Mouse (Mus musculus) spleen, postnatal 36 days (tissue): ENCODE measurements around the gene Hoxb4.

Source experiments
- DNase-seq, 2 experiments: peaks; one replicate each; pipeline ENCODE4 v3.0.0; 2022; ENCODE audit warnings: low spot score in 2 of 2, mixed read lengths in 1 of 2

Gene Hoxb4

GRCm38 (mm10) chr11:96333241-96334001 lies 15.4 kb downstream of the Hoxb4 start:
- DNase-seq: no peak

GRCm38 (mm10) chr11:96334002-96334364 lies 15.9 kb downstream of the Hoxb4 start:
- no peak for DNase-seq

GRCm38 (mm10) chr11:96334998-96335397 lies 16.9 kb downstream of the Hoxb4 start:
- no peak for DNase-seq

GRCm38 (mm10) chr11:96336597-96336996 lies 18.5 kb downstream of the Hoxb4 start:
- no peak for DNase-seq

GRCm38 (mm10) chr11:96337026-96337425 lies 19.0 kb downstream of the Hoxb4 start:
- DNase-seq: no peak

GRCm38 (mm10) chr11:96338957-96339855 lies 21.1 kb downstream of the Hoxb4 start:
- no peak for DNase-seq

GRCm38 (mm10) chr11:96340698-96341365 lies 22.8 kb downstream of the Hoxb4 start:
- DNase-seq: no peak

GRCm38 (mm10) chr11:96341701-96342575 lies 23.9 kb downstream of the Hoxb4 start:
- DNase-seq: no peak

GRCm38 (mm10) chr11:96342576-96342930 lies 24.5 kb downstream of the Hoxb4 start:
- DNase-seq: no peak

GRCm38 (mm10) chr11:96343206-96343745 lies 25.2 kb downstream of the Hoxb4 start:
- DNase-seq: no peak

GRCm38 (mm10) chr11:96344061-96344877 lies 26.2 kb downstream of the Hoxb4 start:
- DNase-seq: no peak

- DNase-seq: no peak
These were observed 26.8 kb downstream of the Hoxb4 start for GRCm38 (mm10) chr11:96344878-96345159.

GRCm38 (mm10) chr11:96345220-96345892 lies 27.3 kb downstream of the Hoxb4 start:
- no peak for DNase-seq

- no peak for DNase-seq
These were observed 28.1 kb downstream of the Hoxb4 start for GRCm38 (mm10) chr11:96345893-96346806.

GRCm38 (mm10) chr11:96346916-96347520 lies 29.0 kb downstream of the Hoxb4 start:
- no peak for DNase-seq

- no peak for DNase-seq
These were observed 29.6 kb downstream of the Hoxb4 start for GRCm38 (mm10) chr11:96347717-96348116.

GRCm38 (mm10) chr11:96348141-96348928 lies 30.3 kb downstream of the Hoxb4 start:
- no peak for DNase-seq

GRCm38 (mm10) chr11:96348988-96349387 lies 30.9 kb downstream of the Hoxb4 start:
- no peak for DNase-seq
